Mouse (Mus musculus) spleen, postnatal 0 days (tissue): Measurements from ENCODE around the gene Otulin. TPM values are rescaled to one million over a fixed set of nuclear protein-coding genes. Genes with fewer than 3 reads are reported as not detected.

Source experiments
- polyA plus RNA-seq: library from polyadenylated mRNA; unstranded; fragments of >200 nt; fragmentation: Nextera tagmentation; extraction: Ambion mirVana; gene quantifications from 2 replicates; pipeline ENCODE4 v1.2.1, GENCODE M21; 2015

The Otulin gene
- polyA plus RNA-seq, result 29.6 and 31.8 TPM in 2 replicates

GRCm38 (mm10) chr15:27630601-27631383 is at the start of gene Otulin:
Otulin (minus strand) TSS chr15:27630693.

Other genes with a start within 250 kb of the Otulin start
- 13.7 and 13.9 TPM in 2 replicates for gene Ank, start 164.0 kb downstream of the Otulin start, polyA plus RNA-seq
- gene Otulinl, start 50.9 kb upstream of the Otulin start, polyA plus RNA-seq, result 20.6 and 38.8 TPM in 2 replicates